Mouse (Mus musculus) erythroblast, embryonic 14.5 days (primary cell): Measurements from ENCODE around the gene Tesk2. TPM values are rescaled to one million over a fixed set of nuclear protein-coding genes. Genes with fewer than 3 reads are reported as not detected.
"Not testable (repeated sequence)": the region's sequence is repeated elsewhere in the genome, so short reads cannot be mapped to it uniquely, and the experiment has no call there.

Source experiments
- H3K27me3 ChIP-seq: 2 replicates; pipeline ENCODE4 v1.6.1; 2012; ENCODE audit warnings: inconsistent platforms; ENCODE audit not compliant: control insufficient read depth
- H3K36me3 ChIP-seq: 2 replicates; pipeline ENCODE4 v1.6.1; 2012; ENCODE audit warnings: mild to moderate bottlenecking, inconsistent platforms; ENCODE audit not compliant: control insufficient read depth
- H3K4me1 ChIP-seq: 2 replicates; pipeline ENCODE4 v1.6.1; 2012; ENCODE audit warnings: inconsistent platforms; ENCODE audit not compliant: control insufficient read depth
- H3K4me3 ChIP-seq: replicated peaks from 2 replicates; pipeline ENCODE3; 2012; ENCODE audit warnings: moderate library complexity, mild to moderate bottlenecking, inconsistent platforms
- H3K9me3 ChIP-seq: 2 replicates; pipeline ENCODE4 v1.6.1; 2012; ENCODE audit warnings: low read length, inconsistent platforms, mixed read lengths; ENCODE audit not compliant: control insufficient read depth
- GATA1 ChIP-seq: IDR thresholded peaks from 2 replicates; pipeline ENCODE4 v1.6.1; 2012; ENCODE audit warnings: low read length, inconsistent platforms, mixed read lengths
- TAL1 ChIP-seq: IDR thresholded peaks from 3 replicates; pipeline ENCODE4 v1.6.1; 2012; ENCODE audit warnings: low read length, inconsistent platforms, mixed read lengths
- polyA plus RNA-seq: library from polyadenylated mRNA; stranded (reverse); fragments of >175 nt; gene quantifications from 2 replicates; pipeline ENCODE4 v1.2.3, GENCODE M21; 2012

The Tesk2 gene
- polyA plus RNA-seq, 1 experiment: 0.01 TPM

GRCm38 (mm10) chr4:116821694-116822016 is 100.9 kb downstream of the Tesk2 start, which contains the start of gene Hpdl:
Hpdl (minus strand) TSS chr4:116821707.
- Histone ChIP-seq H3K27me3 (peaks cover 26% of the 10 kb centered on the region), H3K4me3 (peak within 1 kb of the TSS; percentile 66), H3K36me3 (no peaks in the 10 kb centered on the region; the same call in 1 of the 2 replicates), H3K4me1 (peaks cover 46% of the 10 kb centered on the region), H3K9me3 (no peaks in the 10 kb centered on the region)
- TF ChIP-seq GATA1: no peak
- no peak for TF ChIP-seq TAL1

DNA sequence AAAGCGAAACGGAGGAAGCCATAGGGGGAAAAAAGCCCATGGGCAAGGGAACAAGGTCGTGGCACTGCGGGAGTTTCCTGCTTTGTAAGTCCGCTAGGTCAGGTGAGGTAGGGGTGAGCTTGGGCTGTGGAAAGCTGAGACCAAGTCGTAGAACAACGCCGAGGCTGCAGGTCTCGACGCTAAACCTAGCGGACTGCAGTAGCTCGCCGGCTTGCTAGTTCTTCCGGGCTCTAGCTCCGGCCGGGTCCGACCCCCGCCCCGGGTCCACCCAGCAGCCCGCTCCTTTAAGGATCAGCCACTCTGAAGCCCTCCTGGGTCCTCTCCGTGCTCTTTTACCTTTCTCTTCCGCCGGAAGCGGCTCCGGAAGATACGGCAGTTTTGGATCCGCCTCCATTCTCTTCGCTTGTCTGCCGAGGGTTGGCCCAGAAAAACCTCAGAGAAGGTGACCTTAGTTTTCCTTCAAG is 103.8 kb downstream of the Tesk2 start:
- TF ChIP-seq GATA1 (no peak), TAL1 (no peak)
- peaks cover 18% of the 10 kb centered on the region for H3K27me3 ChIP-seq

DNA sequence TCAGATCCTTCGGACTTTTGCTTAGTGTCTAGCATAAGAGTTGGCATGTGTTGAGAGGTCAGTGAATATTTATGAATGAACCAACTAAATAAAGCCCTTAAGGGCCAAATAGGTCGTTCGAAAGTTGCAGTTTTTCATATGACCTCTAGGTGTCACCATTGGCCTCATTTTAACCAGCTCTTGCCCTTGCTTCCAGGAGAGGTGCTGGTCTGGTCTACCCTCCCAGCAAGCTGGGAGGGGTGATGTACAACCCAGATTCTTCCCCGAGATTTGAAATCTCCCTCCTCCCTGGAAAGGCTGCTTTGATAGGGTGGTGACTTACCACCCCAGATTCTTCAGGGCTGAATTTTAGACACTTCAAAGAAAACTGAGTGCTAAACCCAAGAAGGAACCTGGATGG is 107.1 kb downstream of the Tesk2 start:
- Histone ChIP-seq H3K4me3 (no peak overlapping the region), H3K27me3 (no peaks in the 10 kb centered on the region), H3K9me3 (no peaks in the 10 kb centered on the region), H3K36me3 (no peaks in the 10 kb centered on the region), H3K4me1 (peaks cover 30% of the 10 kb centered on the region)
- TF ChIP-seq TAL1 (no peak), GATA1 (no peak)

More for the DNA sequence above, 103.8 kb downstream of the Tesk2 start:
- Histone ChIP-seq H3K9me3 (no peaks in the 10 kb centered on the region), H3K4me3 (peak overlapping the region; percentile 80), H3K36me3 (no peaks in the 10 kb centered on the region), H3K4me1 (peaks cover 46% of the 10 kb centered on the region)

- Histone ChIP-seq H3K36me3 (no peaks in the 10 kb centered on the region), H3K27me3 (no peaks in the 10 kb centered on the region), H3K4me3 (no peak overlapping the region), H3K9me3 (no peaks in the 10 kb centered on the region), H3K4me1 (peaks cover 14% of the 10 kb centered on the region)
- no peak for TF ChIP-seq TAL1
- no peak for TF ChIP-seq GATA1
Measured at GRCm38 (mm10) chr4:116829364-116830069, 108.8 kb downstream of the Tesk2 start.

DNA sequence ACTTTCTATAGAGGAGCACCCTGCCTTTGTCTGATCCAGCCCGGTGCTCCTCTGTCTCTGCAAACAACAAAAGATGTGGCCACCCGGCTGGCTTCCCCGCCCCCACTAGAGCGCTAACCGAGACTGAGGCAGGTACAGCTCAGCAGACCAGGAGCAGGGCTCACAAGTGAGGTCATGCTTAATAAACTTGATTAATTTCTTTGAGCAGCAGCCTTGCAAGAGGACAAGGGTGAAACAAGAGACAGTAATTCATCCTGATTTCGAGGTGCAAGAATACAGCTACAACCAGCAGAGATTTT is 109.3 kb downstream of the Tesk2 start:
- Histone ChIP-seq H3K36me3 (no peaks in the 10 kb centered on the region), H3K27me3 (no peaks in the 10 kb centered on the region), H3K4me3 (no peak overlapping the region), H3K4me1 (peaks cover 9% of the 10 kb centered on the region), H3K9me3 (no peaks in the 10 kb centered on the region)
- TF ChIP-seq GATA1: no peak
- no peak for TF ChIP-seq TAL1

DNA sequence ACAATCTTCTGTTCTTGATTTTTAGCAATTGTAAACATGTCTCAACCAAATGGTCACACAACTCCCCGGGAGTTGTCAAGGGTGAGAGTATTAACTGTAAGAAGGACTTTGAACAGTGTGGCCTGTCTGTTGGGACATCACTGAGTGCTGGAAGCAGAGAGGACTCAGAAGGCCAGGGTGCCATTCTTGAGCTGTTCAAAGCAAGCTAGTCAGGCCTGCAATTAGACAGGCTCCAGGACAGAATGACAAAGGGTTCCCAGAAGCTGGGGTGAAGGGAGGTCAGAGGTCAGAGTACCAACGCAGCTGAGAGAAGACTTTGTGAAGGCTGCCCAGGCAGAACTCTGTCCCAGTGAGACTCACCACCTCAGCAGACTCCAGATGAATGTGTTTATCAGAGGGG is 118.3 kb downstream of the Tesk2 start:
- TF ChIP-seq GATA1 (no peak), TAL1 (no peak)
- Histone ChIP-seq H3K4me3 (no peak overlapping the region), H3K27me3 (peaks cover 24% of the 10 kb centered on the region), H3K9me3 (no peaks in the 10 kb centered on the region), H3K4me1 (no peaks in the 10 kb centered on the region), H3K36me3 (no peaks in the 10 kb centered on the region)

DNA sequence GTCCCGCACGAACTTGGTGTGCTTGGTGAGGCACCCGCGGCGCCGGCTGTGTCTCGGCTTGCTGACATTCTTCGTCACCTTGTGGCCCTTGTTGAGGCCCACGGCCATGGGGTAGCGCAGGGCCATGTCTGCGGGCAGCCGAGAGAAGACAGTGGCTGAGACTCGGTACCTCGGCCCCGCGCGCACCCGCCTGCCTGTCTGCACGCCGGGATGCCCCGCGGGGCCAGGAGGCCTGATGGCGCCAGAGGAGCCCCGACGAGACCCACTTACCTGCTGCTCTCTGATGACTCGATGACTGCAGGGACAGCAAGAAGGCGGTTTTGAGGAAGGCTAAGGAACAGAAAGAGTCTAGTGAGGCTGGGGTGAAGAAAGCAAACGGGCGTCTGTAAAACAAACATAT is 119.3 kb downstream of the Tesk2 start:
- H3K27me3 ChIP-seq: peaks cover 24% of the 10 kb centered on the region
- H3K4me3 ChIP-seq, H3K9me3 ChIP-seq, H3K4me1 ChIP-seq, H3K36me3 ChIP-seq: not testable (repeated sequence)

GRCm38 (mm10) chr4:116840841-116841240 is 120.1 kb downstream of the Tesk2 start:
- Histone ChIP-seq H3K9me3 (peaks cover 3% of the 10 kb centered on the region; the same call in 1 of the 2 replicates), H3K36me3 (no peaks in the 10 kb centered on the region), H3K4me1 (no peaks in the 10 kb centered on the region), H3K4me3 (no peak overlapping the region), H3K27me3 (peaks cover 24% of the 10 kb centered on the region)
- no peak for TF ChIP-seq GATA1
- no peak for TF ChIP-seq TAL1

DNA sequence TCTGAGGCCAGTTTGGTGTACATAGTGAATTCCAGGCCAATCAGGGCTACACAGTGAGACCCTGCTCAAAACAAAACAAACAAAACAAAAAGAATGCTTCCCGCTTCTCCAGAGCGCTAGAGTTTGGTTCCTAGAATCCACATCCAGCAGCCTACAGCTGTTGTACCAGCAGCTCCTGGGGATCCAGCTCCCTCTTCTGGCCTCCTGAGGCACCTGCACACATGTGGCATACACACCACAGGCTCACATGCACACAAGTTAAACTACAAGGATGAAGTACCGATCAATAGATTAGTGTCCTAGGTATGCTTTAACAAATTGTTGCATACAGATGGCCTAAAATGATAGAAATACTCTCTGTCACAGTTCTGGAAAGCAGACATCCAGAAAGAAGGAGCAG is 123.6 kb downstream of the Tesk2 start:
- Histone ChIP-seq H3K4me3 (no peak overlapping the region), H3K36me3 (no peaks in the 10 kb centered on the region), H3K27me3 (peaks cover 20% of the 10 kb centered on the region), H3K9me3 (peaks cover 3% of the 10 kb centered on the region; the same call in 1 of the 2 replicates), H3K4me1 (no peaks in the 10 kb centered on the region)
- no peak for TF ChIP-seq TAL1
- no peak for TF ChIP-seq GATA1

GRCm38 (mm10) chr4:116849901-116850300 is 129.2 kb downstream of the Tesk2 start:
- Histone ChIP-seq H3K27me3 (peaks cover 3% of the 10 kb centered on the region; the same call in 1 of the 2 replicates), H3K4me1 (no peaks in the 10 kb centered on the region), H3K4me3 (no peak overlapping the region), H3K36me3 (no peaks in the 10 kb centered on the region), H3K9me3 (no peaks in the 10 kb centered on the region)
- TF ChIP-seq GATA1: no peak
- TF ChIP-seq TAL1: no peak
